Mouse (Mus musculus): ENCODE data around the gene Ndufab1.

DNA sequence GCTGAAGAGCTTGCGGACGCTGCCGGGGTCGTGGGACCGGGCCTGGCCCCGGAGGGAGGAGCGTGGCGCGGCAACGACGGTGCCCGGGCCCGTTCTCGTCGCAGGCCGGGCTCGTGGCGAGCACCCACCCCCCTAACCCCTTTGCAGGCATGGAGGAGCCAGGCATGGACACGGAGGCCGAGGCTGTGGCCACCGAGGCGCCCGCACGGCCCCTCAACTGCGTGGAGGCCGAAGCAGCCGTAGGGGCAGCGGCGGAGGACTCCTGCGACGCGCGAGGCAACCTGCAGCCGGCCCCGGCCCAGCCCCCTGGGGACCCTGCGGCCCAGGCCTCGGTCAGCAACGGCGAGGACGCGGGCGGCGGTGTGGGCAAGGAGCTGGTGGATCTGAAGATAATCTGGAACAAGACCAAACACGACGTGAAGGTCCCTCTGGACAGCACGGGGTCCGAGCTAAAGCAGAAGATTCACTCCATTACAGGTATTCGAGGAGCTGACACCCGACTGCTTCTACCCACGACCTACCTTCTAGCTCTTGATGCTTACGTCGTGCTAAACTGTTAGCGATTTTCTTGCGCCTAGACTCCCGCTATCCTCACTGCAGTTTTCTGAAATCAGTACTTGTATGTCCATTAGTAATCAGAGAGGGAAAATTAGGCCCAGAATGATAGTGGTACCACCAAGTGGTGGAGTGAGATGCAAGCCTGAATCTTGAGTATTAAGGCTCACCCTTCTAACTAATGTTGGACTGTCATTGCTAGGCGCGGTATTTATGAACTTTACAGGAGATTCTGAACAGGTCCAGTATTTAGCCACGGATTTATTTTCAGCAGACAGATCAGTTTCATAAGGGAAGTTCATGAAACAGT is 33.9 kb downstream of the Ndufab1 start:
- TF ChIP-seq MAX (IDR thresholded peaks at IDR 0.05) (no peak), CTCF (IDR thresholded peaks at IDR 0.05; ENCODE audit: control insufficient read depth, insufficient read depth, insufficient read length) (no peak), USF1 (IDR thresholded peaks at IDR 0.05; ENCODE audit: low read depth) (no peak), CEBPB (IDR thresholded peaks at IDR 0.05; ENCODE audit: low read depth) (no peak), MYOD1 (IDR thresholded peaks at IDR 0.05; ENCODE audit: control insufficient read depth, insufficient read length, low read depth) (no peak), MYOG (IDR thresholded peaks at IDR 0.05; ENCODE audit: control insufficient read depth, extremely low read depth, insufficient read length) (no peak)
